Mouse (Mus musculus) embryonic fibroblast, embryonic 13.5 days (primary cell): Measurements from ENCODE around the gene Capn1.

Source experiments
- CTCF ChIP-seq: IDR thresholded peaks from 2 replicates; pipeline ENCODE4 v1.5.1; 2011; ENCODE audit warnings: mild to moderate bottlenecking, control low read depth, low read length, moderate library complexity, borderline replicate concordance; ENCODE audit not compliant: insufficient read depth
- POLR2A ChIP-seq: IDR thresholded peaks from 2 replicates; pipeline ENCODE4 v1.6.1; 2011; ENCODE audit warnings: low read depth, mild to moderate bottlenecking, control low read depth, low read length, moderate library complexity

DNA sequence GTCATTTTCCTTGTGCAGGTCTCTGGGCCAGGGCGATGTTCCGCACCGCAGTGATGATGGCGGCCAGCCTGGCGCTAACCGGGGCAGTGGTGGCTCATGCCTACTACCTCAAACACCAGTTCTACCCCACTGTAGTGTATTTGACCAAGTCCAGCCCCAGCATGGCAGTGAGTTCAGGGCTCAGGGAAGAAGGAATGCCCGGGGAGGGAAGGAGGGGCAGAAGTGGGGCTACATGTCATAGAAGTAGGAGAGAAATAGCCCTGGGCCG lies 32.1 kb upstream of the Capn1 start:
- TF ChIP-seq CTCF (no peak), POLR2A (no peak)
